Mouse (Mus musculus): ENCODE measurements around the gene Fut2. TPM values are rescaled to one million over a fixed set of nuclear protein-coding genes. Genes with fewer than 3 reads are reported as not detected.

Gene Fut2
- polyA plus RNA-seq, 1 experiment from 2014 or later = 0.33 TPM

- Histone ChIP-seq H3K4me3 (peak overlapping the region; percentile 48), H3K27me3 (peaks cover 28% of the 10 kb centered on the region), H3K9ac (replicated peaks) (peak overlapping the region; percentile 57), H3K36me3 (no peaks in the 10 kb centered on the region), H3K4me1 (peaks cover 53% of the 10 kb centered on the region), H3K9me3 (no peaks in the 10 kb centered on the region), H3K27ac (replicated peaks) (peak overlapping the region; percentile 66), H3K4me2 (replicated peaks) (peak overlapping the region; percentile 87)
- ATAC-seq (ENCODE audit: low FRiP score, low read depth) = no peak
- WGBS = 30% methylated on average over 11 of the region's 11 CpGs
These were observed 34.9 kb upstream of the Fut2 start for GRCm38 (mm10) chr7:45701072-45701471.

GRCm38 (mm10) chr7:45700301-45701015, 34.3 kb upstream of the Fut2 start:
- no peaks in the 10 kb centered on the region for H3K9me3 ChIP-seq
- H3K27me3 ChIP-seq = peaks cover 28% of the 10 kb centered on the region
- peak overlapping the region; percentile 64 for H3K9ac ChIP-seq (replicated peaks)
- H3K36me3 ChIP-seq = no peaks in the 10 kb centered on the region
- peak overlapping the region; percentile 66 for H3K27ac ChIP-seq (replicated peaks)
- ATAC-seq (ENCODE audit: low FRiP score, low read depth) = peak; percentile 14; the same call in 1 of the 2 replicates
- under 1% methylated on average over 20 of the region's 20 CpGs for WGBS
- H3K4me2 ChIP-seq (replicated peaks) = peak overlapping the region; percentile 87
- H3K4me3 ChIP-seq = peak overlapping the region; percentile 48
- H3K4me1 ChIP-seq = peaks cover 47% of the 10 kb centered on the region

GRCm38 (mm10) chr7:45699523-45700141, 33.4 kb upstream of the Fut2 start, which contains the start of gene Car11:
Car11 (plus strand) TSS chr7:45699843.
- Histone ChIP-seq H3K4me3 (peak within 1 kb of the TSS; percentile 48), H3K9me3 (no peaks in the 10 kb centered on the region), H3K27me3 (peaks cover 28% of the 10 kb centered on the region), H3K36me3 (no peaks in the 10 kb centered on the region), H3K9ac (replicated peaks) (peak within 1 kb of the TSS; percentile 64), H3K27ac (replicated peaks) (peak within 1 kb of the TSS; percentile 66), H3K4me2 (replicated peaks) (peak within 1 kb of the TSS; percentile 87), H3K4me1 (peaks cover 43% of the 10 kb centered on the region)
- ATAC-seq (ENCODE audit: low FRiP score, low read depth) = no peak
- 1% methylated on average over 36 of the region's 36 CpGs for WGBS

GRCm38 (mm10) chr7:45697894-45698293, 31.7 kb upstream of the Fut2 start:
- Histone ChIP-seq H3K9me3 (no peaks in the 10 kb centered on the region), H3K9ac (replicated peaks) (no peak overlapping the region), H3K4me2 (replicated peaks) (no peak overlapping the region), H3K4me1 (peaks cover 28% of the 10 kb centered on the region), H3K36me3 (no peaks in the 10 kb centered on the region), H3K27me3 (peaks cover 28% of the 10 kb centered on the region), H3K4me3 (no peak overlapping the region), H3K27ac (replicated peaks) (no peak overlapping the region)
- WGBS = 82% methylated on average over 7 of the region's 7 CpGs
- no peak for ATAC-seq (ENCODE audit: low FRiP score, low read depth)

GRCm38 (mm10) chr7:45695098-45695497, 28.9 kb upstream of the Fut2 start:
- WGBS = 19% methylated on average over 6 of the region's 6 CpGs

GRCm38 (mm10) chr7:45693921-45694591, 27.9 kb upstream of the Fut2 start, which contains the start of gene Sec1:
Sec1 (minus strand) TSS chr7:45694402.
- Histone ChIP-seq H3K4me2 (replicated peaks) (no peak within 1 kb of the TSS), H3K4me3 (no peak within 1 kb of the TSS), H3K36me3 (no peaks in the 10 kb centered on the region), H3K9me3 (no peaks in the 10 kb centered on the region), H3K4me1 (no peaks in the 10 kb centered on the region), H3K9ac (replicated peaks) (no peak within 1 kb of the TSS), H3K27ac (replicated peaks) (no peak within 1 kb of the TSS), H3K27me3 (peaks cover 12% of the 10 kb centered on the region)
- ATAC-seq (ENCODE audit: low FRiP score, low read depth) = no peak
- WGBS = 90% methylated on average over 50 of the region's 50 CpGs

More at GRCm38 (mm10) chr7:45695098-45695497, 28.9 kb upstream of the Fut2 start:
- Histone ChIP-seq H3K27me3 (peaks cover 22% of the 10 kb centered on the region), H3K36me3 (no peaks in the 10 kb centered on the region), H3K9me3 (no peaks in the 10 kb centered on the region), H3K27ac (replicated peaks) (no peak overlapping the region), H3K9ac (replicated peaks) (no peak overlapping the region), H3K4me2 (replicated peaks) (no peak overlapping the region), H3K4me3 (no peak overlapping the region), H3K4me1 (peaks cover 8% of the 10 kb centered on the region)
- ATAC-seq (ENCODE audit: low FRiP score, low read depth) = no peak; the same call in 1 of the 2 replicates

- no peak for ATAC-seq (ENCODE audit: low FRiP score, low read depth)
- H3K27me3 ChIP-seq = no peaks in the 10 kb centered on the region
- WGBS = 70% methylated on average over 2 of the region's 2 CpGs
- no peak overlapping the region for H3K4me2 ChIP-seq (replicated peaks)
- no peak overlapping the region for H3K4me3 ChIP-seq
- H3K9me3 ChIP-seq = no peaks in the 10 kb centered on the region
- H3K9ac ChIP-seq (replicated peaks) = no peak overlapping the region
- H3K36me3 ChIP-seq = no peaks in the 10 kb centered on the region
- H3K4me1 ChIP-seq = no peaks in the 10 kb centered on the region
- no peak overlapping the region for H3K27ac ChIP-seq (replicated peaks)
These were observed 26.2 kb upstream of the Fut2 start for GRCm38 (mm10) chr7:45692364-45692763.

GRCm38 (mm10) chr7:45689800-45690199, 23.6 kb upstream of the Fut2 start:
- no peaks in the 10 kb centered on the region for H3K36me3 ChIP-seq
- no peak overlapping the region for H3K4me2 ChIP-seq (replicated peaks)
- H3K27ac ChIP-seq (replicated peaks) = no peak overlapping the region
- H3K9ac ChIP-seq (replicated peaks) = no peak overlapping the region
- no peak for ATAC-seq (ENCODE audit: low FRiP score, low read depth)
- H3K27me3 ChIP-seq = peaks cover 17% of the 10 kb centered on the region
- no peak overlapping the region for H3K4me3 ChIP-seq
- 81% methylated on average over 11 of the region's 11 CpGs for WGBS
- H3K9me3 ChIP-seq = no peaks in the 10 kb centered on the region
- H3K4me1 ChIP-seq = no peaks in the 10 kb centered on the region

- WGBS = 69% methylated on average over 6 of the region's 6 CpGs
- Histone ChIP-seq H3K27me3 (peaks cover 24% of the 10 kb centered on the region), H3K27ac (replicated peaks) (no peak overlapping the region), H3K36me3 (no peaks in the 10 kb centered on the region), H3K9ac (replicated peaks) (no peak overlapping the region), H3K4me3 (no peak overlapping the region), H3K4me1 (no peaks in the 10 kb centered on the region), H3K4me2 (replicated peaks) (no peak overlapping the region), H3K9me3 (no peaks in the 10 kb centered on the region)
- no peak for ATAC-seq (ENCODE audit: low FRiP score, low read depth)
These were observed 22.9 kb upstream of the Fut2 start for GRCm38 (mm10) chr7:45689099-45689498.

GRCm38 (mm10) chr7:45686841-45687240, 20.6 kb upstream of the Fut2 start:
- Histone ChIP-seq H3K27me3 (peaks cover 24% of the 10 kb centered on the region), H3K4me2 (replicated peaks) (no peak overlapping the region), H3K36me3 (no peaks in the 10 kb centered on the region), H3K4me1 (peaks cover 5% of the 10 kb centered on the region; the same call in 1 of the 2 replicates), H3K4me3 (no peak overlapping the region), H3K9me3 (no peaks in the 10 kb centered on the region), H3K27ac (replicated peaks) (no peak overlapping the region), H3K9ac (replicated peaks) (no peak overlapping the region; the same call in 1 of the 2 replicates)
- no peak for ATAC-seq (ENCODE audit: low FRiP score, low read depth)
- WGBS = 84% methylated on average over 3 of the region's 3 CpGs

- no peak overlapping the region for H3K4me3 ChIP-seq
- no peak overlapping the region for H3K9ac ChIP-seq (replicated peaks)
- H3K27me3 ChIP-seq = peaks cover 24% of the 10 kb centered on the region
- no peak for ATAC-seq (ENCODE audit: low FRiP score, low read depth)
- no peak overlapping the region for H3K27ac ChIP-seq (replicated peaks)
- H3K36me3 ChIP-seq = no peaks in the 10 kb centered on the region
- no peaks in the 10 kb centered on the region for H3K9me3 ChIP-seq
- H3K4me2 ChIP-seq (replicated peaks) = no peak overlapping the region
- 61% methylated on average over 10 of the region's 10 CpGs for WGBS
- peaks cover 5% of the 10 kb centered on the region; the same call in 1 of the 2 replicates for H3K4me1 ChIP-seq
These were observed 19.6 kb upstream of the Fut2 start for GRCm38 (mm10) chr7:45685811-45686210.

Measured in midbrain, embryonic 12.5 days (tissue).